Mouse (Mus musculus) forebrain, embryonic 10.5 days (tissue): ENCODE measurements around the gene Ccdc7a. TPM values are rescaled to one million over a fixed set of nuclear protein-coding genes. Genes with fewer than 3 reads are reported as not detected.
"Not testable (repeated sequence)": the region's sequence is repeated elsewhere in the genome, so short reads cannot be mapped to it uniquely, and the experiment has no call there.

Source experiments
- DNase-seq: peaks from one replicate; pipeline ENCODE4 v3.0.0-alpha.2; 2017; ENCODE audit warnings: low spot score; ENCODE audit errors: extremely low spot score
- H3K27ac ChIP-seq: fragments of 300-500 bp; sonication (generic); 2 replicates; pipeline ENCODE4 v1.5.1; 2016; ENCODE audit warnings: mild to moderate bottlenecking
- H3K27me3 ChIP-seq: fragments of 300-500 bp; sonication (generic); 2 replicates; pipeline ENCODE4 v1.6.1; 2016; ENCODE audit warnings: mild to moderate bottlenecking; ENCODE audit not compliant: poor library complexity, severe bottlenecking
- H3K36me3 ChIP-seq: fragments of 300-500 bp; sonication (generic); replicated peaks from 2 replicates; pipeline ENCODE4 v1.6.1; 2016; ENCODE audit warnings: mild to moderate bottlenecking, moderate library complexity
- H3K4me1 ChIP-seq: fragments of 300-500 bp; sonication (generic); 2 replicates; pipeline ENCODE4 v1.6.1; 2016
- H3K4me3 ChIP-seq: fragments of 300-500 bp; sonication (generic); 2 replicates; pipeline ENCODE4 v1.5.1; 2016; ENCODE audit warnings: mild to moderate bottlenecking, moderate library complexity
- H3K9me3 ChIP-seq: fragments of 300-500 bp; sonication (generic); 2 replicates; pipeline ENCODE4 v1.6.1; 2016; ENCODE audit warnings: mild to moderate bottlenecking, moderate library complexity
- WGBS: fragments of 180-500 bp; shearing (Covaris S2); methylation state at CpG from one replicate; pipeline ENCODE4 v1.1.7; 2016; 5-methylcytosine and 5-hydroxymethylcytosine counted together
- polyA plus RNA-seq: library from polyadenylated mRNA; unstranded; fragments of >200 nt; fragmentation: Nextera tagmentation; extraction: Ambion mirVana; gene quantifications from 2 replicates; pipeline ENCODE4 v1.2.1, GENCODE M21; 2016

Gene Ccdc7a
- not detected in 2 replicates for polyA plus RNA-seq

- not testable (repeated sequence) for DNase-seq, H3K27me3 ChIP-seq
- WGBS: 100% methylated on average over 2 of the region's 11 CpGs
Measured at GRCm38 (mm10) chr8:129065417-129065816, at the start of gene Ccdc7a. Gene Ccdc7a, minus strand, starts transcription at chr8:129065517.

GRCm38 (mm10) chr8:129066834-129067233 is 1.5 kb upstream of the Ccdc7a start, which contains the start of gene Ccdc7b:
Gene Ccdc7b, plus strand, starts transcription at chr8:129067134.
- H3K9me3 ChIP-seq, H3K4me3 ChIP-seq, H3K27ac ChIP-seq, H3K36me3 ChIP-seq, H3K27me3 ChIP-seq, H3K4me1 ChIP-seq, DNase-seq: not testable (repeated sequence)
- WGBS: 78% methylated on average over 1 of the region's 10 CpGs

More at GRCm38 (mm10) chr8:129065417-129065816, at the start of gene Ccdc7a:
- not testable (repeated sequence) for H3K4me1 ChIP-seq, H3K27ac ChIP-seq, H3K4me3 ChIP-seq, H3K36me3 ChIP-seq, H3K9me3 ChIP-seq

- DNase-seq: no peak
- Histone ChIP-seq H3K9me3 (no peaks in the 10 kb centered on the region), H3K4me1 (no peaks in the 10 kb centered on the region), H3K4me3 (no peak overlapping the region), H3K36me3 (no peaks in the 10 kb centered on the region), H3K27ac (no peak overlapping the region), H3K27me3 (no peaks in the 10 kb centered on the region)
- 94% methylated on average over 1 of the region's 1 CpGs for WGBS
Measured at GRCm38 (mm10) chr8:128991389-128991788, 73.9 kb downstream of the Ccdc7a start.

GRCm38 (mm10) chr8:128948941-128949340 is 116.4 kb downstream of the Ccdc7a start:
- H3K9me3 ChIP-seq, H3K4me1 ChIP-seq, H3K27ac ChIP-seq, H3K4me3 ChIP-seq, H3K36me3 ChIP-seq, DNase-seq, H3K27me3 ChIP-seq: not testable (repeated sequence)
- WGBS: 87% methylated on average over 11 of the region's 11 CpGs

- not testable (repeated sequence) for DNase-seq, H3K36me3 ChIP-seq, H3K4me1 ChIP-seq, H3K9me3 ChIP-seq, H3K27ac ChIP-seq, H3K27me3 ChIP-seq, H3K4me3 ChIP-seq
- 2% methylated on average over 6 of the region's 6 CpGs for WGBS
Measured at GRCm38 (mm10) chr8:128941022-128941641, 124.2 kb downstream of the Ccdc7a start.

GRCm38 (mm10) chr8:128933446-128933845 is 131.9 kb downstream of the Ccdc7a start:
- WGBS: 72% methylated on average over 4 of the region's 4 CpGs
- Histone ChIP-seq H3K27ac (no peak overlapping the region), H3K9me3 (no peaks in the 10 kb centered on the region), H3K4me1 (no peaks in the 10 kb centered on the region), H3K27me3 (no peaks in the 10 kb centered on the region), H3K4me3 (no peak overlapping the region), H3K36me3 (no peaks in the 10 kb centered on the region)
- no peak for DNase-seq

- WGBS: 60% methylated on average over 3 of the region's 3 CpGs
- Histone ChIP-seq H3K27me3 (no peaks in the 10 kb centered on the region), H3K36me3 (no peaks in the 10 kb centered on the region), H3K4me1 (no peaks in the 10 kb centered on the region), H3K27ac (no peak overlapping the region), H3K9me3 (no peaks in the 10 kb centered on the region), H3K4me3 (no peak overlapping the region)
- no peak for DNase-seq
Measured at GRCm38 (mm10) chr8:128882719-128883118, 182.6 kb downstream of the Ccdc7a start.

GRCm38 (mm10) chr8:128843749-128844148 is 221.6 kb downstream of the Ccdc7a start:
- no peak overlapping the region for H3K4me3 ChIP-seq
- no peaks in the 10 kb centered on the region for H3K36me3 ChIP-seq
- no peak for DNase-seq
- H3K27ac ChIP-seq: no peak overlapping the region
- WGBS: 64% methylated on average over 5 of the region's 5 CpGs
- H3K27me3 ChIP-seq: no peaks in the 10 kb centered on the region
- no peaks in the 10 kb centered on the region for H3K9me3 ChIP-seq
- no peaks in the 10 kb centered on the region for H3K4me1 ChIP-seq

GRCm38 (mm10) chr8:128812521-128812920 is 252.8 kb downstream of the Ccdc7a start:
- Histone ChIP-seq H3K4me3 (no peak overlapping the region), H3K4me1 (no peaks in the 10 kb centered on the region), H3K9me3 (no peaks in the 10 kb centered on the region), H3K36me3 (no peaks in the 10 kb centered on the region), H3K27ac (no peak overlapping the region), H3K27me3 (no peaks in the 10 kb centered on the region)
- WGBS: 87% methylated on average over 4 of the region's 4 CpGs
- DNase-seq: no peak

- H3K4me1 ChIP-seq: no peaks in the 10 kb centered on the region
- H3K27me3 ChIP-seq: no peaks in the 10 kb centered on the region
- no peak within 1 kb of the TSS for H3K4me3 ChIP-seq
- DNase-seq: no peak
- whole genome bisulfite sequencing: 81% methylated on average over 1 of the region's 1 CpGs
- no peak within 1 kb of the TSS for H3K27ac ChIP-seq
- no peaks in the 10 kb centered on the region for H3K36me3 ChIP-seq
- H3K9me3 ChIP-seq: no peaks in the 10 kb centered on the region
Measured at GRCm38 (mm10) chr8:128798594-128798993, 266.7 kb downstream of the Ccdc7a start, which contains the start of gene Gm3952. Gene Gm3952, minus strand, starts transcription at chr8:128798694.

GRCm38 (mm10) chr8:128735692-128736091 is 329.6 kb downstream of the Ccdc7a start:
- H3K4me3 ChIP-seq: no peak overlapping the region
- H3K9me3 ChIP-seq: no peaks in the 10 kb centered on the region; the same call in 1 of the 2 replicates
- 96% methylated on average over 3 of the region's 3 CpGs for WGBS
- H3K27me3 ChIP-seq: no peaks in the 10 kb centered on the region
- no peaks in the 10 kb centered on the region for H3K4me1 ChIP-seq
- no peak for DNase-seq
- no peak overlapping the region for H3K27ac ChIP-seq
- H3K36me3 ChIP-seq: peaks cover 86% of the 10 kb centered on the region

GRCm38 (mm10) chr8:128734118-128734517 is 331.2 kb downstream of the Ccdc7a start:
- DNase-seq: no peak
- H3K27ac ChIP-seq: no peak overlapping the region
- no peak overlapping the region for H3K4me3 ChIP-seq
- H3K4me1 ChIP-seq: no peaks in the 10 kb centered on the region
- peaks cover 91% of the 10 kb centered on the region for H3K36me3 ChIP-seq
- 93% methylated on average over 3 of the region's 3 CpGs for WGBS
- no peaks in the 10 kb centered on the region for H3K27me3 ChIP-seq
- H3K9me3 ChIP-seq: no peaks in the 10 kb centered on the region

GRCm38 (mm10) chr8:128732254-128732653 is 333.1 kb downstream of the Ccdc7a start:
- peaks cover 89% of the 10 kb centered on the region for H3K36me3 ChIP-seq
- no peaks in the 10 kb centered on the region for H3K27me3 ChIP-seq
- 55% methylated on average over 2 of the region's 2 CpGs for WGBS
- no peak overlapping the region for H3K4me3 ChIP-seq
- no peak overlapping the region for H3K27ac ChIP-seq
- no peaks in the 10 kb centered on the region for H3K9me3 ChIP-seq
- no peak for DNase-seq
- H3K4me1 ChIP-seq: no peaks in the 10 kb centered on the region
